Mouse (Mus musculus) sigmoid colon, adult 10 weeks (tissue): Measurements from ENCODE around the gene Gm4301. TPM values are rescaled to one million over a fixed set of nuclear protein-coding genes. Genes with fewer than 3 reads are reported as not detected.

Source experiments
- polyA plus RNA-seq: library from polyadenylated mRNA; stranded (reverse); fragments of 350-450 nt; fragmentation: Illumina TruSeq; extraction: RNeasy Lipid Tissue Mini Kit (QIAGEN cat#74804); gene quantifications from one replicate; pipeline ENCODE4 v1.2.3, GENCODE M21; 2014; ENCODE audit warnings: low read depth, low replicate concordance

Gene Gm4301
- polyA plus RNA-seq, result not detected

GRCm38 (mm10) chr10:100335376-100335775 lies at the start of gene Gm4301:
Gene Gm4301 (plus strand): TSS chr10:100335676.

GRCm38 (mm10) chr10:100340536-100340935 lies 5.1 kb downstream of the Gm4301 start, which contains the start of gene Gm4302:
Gene Gm4302 (plus strand): TSS chr10:100340836.

GRCm38 (mm10) chr10:100345672-100346071 lies 10.2 kb downstream of the Gm4301 start, which contains the start of gene Gm4303:
Gene Gm4303 (plus strand): TSS chr10:100345972.

GRCm38 (mm10) chr10:100350793-100351192 lies 15.3 kb downstream of the Gm4301 start, which contains the start of gene Gm4305:
Gene Gm4305 (plus strand): TSS chr10:100351093.

GRCm38 (mm10) chr10:100361038-100361437 lies 25.6 kb downstream of the Gm4301 start, which contains the start of gene Gm4307:
Gene Gm4307 (plus strand): TSS chr10:100361338.

GRCm38 (mm10) chr10:100382460-100382859 lies 47.0 kb downstream of the Gm4301 start, which contains the start of gene Gm4312:
Gene Gm4312 (minus strand): TSS chr10:100382560.

Other genes starting within 250 kb of the Gm4301 start
- gene Gm4302, start 5.2 kb downstream of the Gm4301 start, polyA plus RNA-seq, result not detected
- not detected for gene Gm4303, start 10.3 kb downstream of the Gm4301 start, polyA plus RNA-seq
- gene Gm4305, start 15.4 kb downstream of the Gm4301 start, polyA plus RNA-seq, result not detected
- not detected for gene Gm4307, start 25.7 kb downstream of the Gm4301 start, polyA plus RNA-seq
- not detected for gene Gm4312, start 46.9 kb downstream of the Gm4301 start, polyA plus RNA-seq
- gene Tmtc3, start 151.7 kb downstream of the Gm4301 start, polyA plus RNA-seq, result 51.3 TPM
- 28.9 TPM for gene Cep290, start 151.9 kb downstream of the Gm4301 start, polyA plus RNA-seq